Mouse (Mus musculus): ENCODE results near the gene Col9a1.

The Col9a1 gene

GRCm38 (mm10) chr1:24177224-24177851, at the start of gene Col9a1:
Gene Col9a1, plus strand, starts transcription at chr1:24177610.
- ChIA-PET CTCF (interaction anchor here in 2 of 4 experiments (0.6 kb wide), 2 partner anchors 135 to 413 kb away, joined by 3 read pairs; no protein-coding TSS in a partner anchor), POLR2A (no interaction called here)

- ChIA-PET POLR2A (interaction anchor here in 1 of 4 experiments (1.5 kb wide), 1 partner anchor 27 kb away, joined by 6 read pairs; no protein-coding TSS in a partner anchor), CTCF (interaction anchor here in 2 of 4 experiments (0.6 to 1.3 kb wide), 2 partner anchors 9 to 10 kb away, joined by 4 read pairs; no protein-coding TSS in a partner anchor)
Measured at GRCm38 (mm10) chr1:24127866-24128265, 49.5 kb upstream of the Col9a1 start.

GRCm38 (mm10) chr1:24133853-24134252, 43.6 kb upstream of the Col9a1 start:
- ChIA-PET POLR2A (no interaction called here), CTCF (interaction anchor here in 2 of 4 experiments (0.6 to 1.0 kb wide), 2 partner anchors 307 to 361 kb away, joined by 3 to 9 read pairs; no protein-coding TSS in a partner anchor)

GRCm38 (mm10) chr1:24134792-24135191, 42.6 kb upstream of the Col9a1 start:
- ChIA-PET CTCF (interaction anchor here in 1 of 4 experiments (0.6 kb wide), 1 partner anchor 182 kb away, joined by 3 read pairs; no protein-coding TSS in a partner anchor), POLR2A (no interaction called here)

- CTCF ChIA-PET: interaction anchor here (0.5 to 2.4 kb wide), 19 partner anchors 9 to 374 kb away, joined by 3 to 13 read pairs (median 4); partner anchors contain the start of gene Fam135a (in 1 of the 4)
- POLR2A ChIA-PET: interaction anchor here in 3 of 4 experiments (0.6 to 1.7 kb wide), 3 partner anchors 36 to 464 kb away, joined by 4 to 7 read pairs (median 5); partner anchors contain the start of gene Fam135a (in 1 of the 3)
Measured at GRCm38 (mm10) chr1:24137133-24137532, 40.3 kb upstream of the Col9a1 start.

GRCm38 (mm10) chr1:24140555-24140954, 36.9 kb upstream of the Col9a1 start:
- ChIA-PET POLR2A (no interaction called here), CTCF (no interaction called here)

GRCm38 (mm10) chr1:24143504-24143903, 33.9 kb upstream of the Col9a1 start:
- ChIA-PET POLR2A (no interaction called here), CTCF (interaction anchor here in 3 of 4 experiments (0.6 to 0.7 kb wide), 3 partner anchors 20 to 962 kb away, joined by 3 to 4 read pairs (median 3); no protein-coding TSS in a partner anchor)

GRCm38 (mm10) chr1:24157751-24158150, 19.7 kb upstream of the Col9a1 start:
- ChIA-PET POLR2A (no interaction called here), CTCF (interaction anchor here in 1 of 4 experiments (1.5 kb wide), 1 partner anchor 14 kb away, joined by 3 read pairs; no protein-coding TSS in a partner anchor)

- CTCF ChIA-PET: interaction anchor here in 2 of 4 experiments (1.2 to 2.7 kb wide), 3 partner anchors 33 to 407 kb away, joined by 3 to 19 read pairs (median 5); partner anchors contain the start of gene B3gat2 (in 1 of the 2)
- POLR2A ChIA-PET: no interaction called here
Measured at GRCm38 (mm10) chr1:24169410-24169809, 8.0 kb upstream of the Col9a1 start.

- ChIA-PET POLR2A (interaction anchor here in 2 of 4 experiments (0.5 to 1.3 kb wide), 2 partner anchors 29 to 594 kb away, joined by 3 to 5 read pairs; no protein-coding TSS in a partner anchor), CTCF (interaction anchor here (0.5 to 2.7 kb wide), 26 partner anchors 12 to 538 kb away, joined by 3 to 28 read pairs (median 5); no protein-coding TSS in a partner anchor)
Measured at GRCm38 (mm10) chr1:24171205-24171866, 6.1 kb upstream of the Col9a1 start.

- POLR2A ChIA-PET: no interaction called here
Measured at GRCm38 (mm10) chr1:24171898-24172297, 5.5 kb upstream of the Col9a1 start.

GRCm38 (mm10) chr1:24172656-24173055, 4.8 kb upstream of the Col9a1 start:
- POLR2A ChIA-PET: no interaction called here
- CTCF ChIA-PET: no interaction called here

More at GRCm38 (mm10) chr1:24171898-24172297, 5.5 kb upstream of the Col9a1 start:
- CTCF ChIA-PET: interaction anchor here (0.9 to 2.7 kb wide), 13 partner anchors 13 to 464 kb away, joined by 3 to 28 read pairs (median 7); no protein-coding TSS in a partner anchor

- ChIA-PET CTCF (no interaction called here), POLR2A (no interaction called here)
Measured at GRCm38 (mm10) chr1:24175761-24176160, 1.6 kb upstream of the Col9a1 start.

GRCm38 (mm10) chr1:24179856-24180255, 2.4 kb downstream of the Col9a1 start:
- ChIA-PET CTCF (interaction anchor here in 2 of 4 experiments (0.9 kb wide), 2 partner anchors 417 kb away, joined by 3 read pairs; no protein-coding TSS in a partner anchor), POLR2A (interaction anchor here in 1 of 4 experiments (0.7 kb wide), 1 partner anchor 117 kb away, joined by 3 read pairs; no protein-coding TSS in a partner anchor)

GRCm38 (mm10) chr1:24184981-24185380, 7.6 kb downstream of the Col9a1 start:
- ChIA-PET CTCF (interaction anchor here in 1 of 4 experiments (1.3 kb wide), 1 partner anchor 14 kb away, joined by 4 read pairs; no protein-coding TSS in a partner anchor), POLR2A (no interaction called here)

- ChIA-PET POLR2A (interaction anchor here in 2 of 4 experiments (0.6 to 0.7 kb wide), 3 partner anchors 68 to 289 kb away, joined by 3 to 4 read pairs (median 3); no protein-coding TSS in a partner anchor), CTCF (no interaction called here)
Measured at GRCm38 (mm10) chr1:24186964-24187363, 9.6 kb downstream of the Col9a1 start.

- ChIA-PET CTCF (no interaction called here), POLR2A (no interaction called here)
Measured at GRCm38 (mm10) chr1:24191668-24192067, 14.3 kb downstream of the Col9a1 start.

GRCm38 (mm10) chr1:24194111-24194510, 16.7 kb downstream of the Col9a1 start:
- ChIA-PET POLR2A (interaction anchor here in 2 of 4 experiments (0.6 kb wide), 2 partner anchors 8 to 56 kb away, joined by 3 to 4 read pairs; no protein-coding TSS in a partner anchor), CTCF (interaction anchor here in 1 of 4 experiments (0.7 kb wide), 1 partner anchor 577 kb away, joined by 3 read pairs; no protein-coding TSS in a partner anchor)

Data from embryonic stem cell, embryonic (primary cell).